Mouse (Mus musculus) lung, postnatal 0 days (tissue): ENCODE results near the gene Dapk2.

Experiments
- CTCF ChIP-seq: IDR thresholded peaks from 2 replicates; pipeline ENCODE4 v1.5.1; 2016; ENCODE audit warnings: antibody characterized with exemption, mild to moderate bottlenecking
- EP300 ChIP-seq: IDR thresholded peaks from 2 replicates; pipeline ENCODE4 v1.6.1; 2016; ENCODE audit warnings: antibody characterized with exemption, mild to moderate bottlenecking, control low read depth

- no peak for TF ChIP-seq CTCF
- TF ChIP-seq EP300, result no peak
Measured at GRCm38 (mm10) chr9:66300448-66301027, 142.5 kb downstream of the Dapk2 start.
